Mouse (Mus musculus): ENCODE data around the gene Pced1b.

GRCm38 (mm10) chr15:97271985-97272697 lies 25.2 kb downstream of the Pced1b start:
- no peak for TF ChIP-seq GATA1 (IDR thresholded peaks at IDR 0.05; ENCODE audit: borderline replicate concordance, low read length)
- no peak for TF ChIP-seq FLI1 (IDR thresholded peaks at IDR 0.05; ENCODE audit: low read length)

Data from megakaryocyte, embryonic 14.5 days (primary cell).